Mouse (Mus musculus): ENCODE measurements around the gene Dock9.

DNA sequence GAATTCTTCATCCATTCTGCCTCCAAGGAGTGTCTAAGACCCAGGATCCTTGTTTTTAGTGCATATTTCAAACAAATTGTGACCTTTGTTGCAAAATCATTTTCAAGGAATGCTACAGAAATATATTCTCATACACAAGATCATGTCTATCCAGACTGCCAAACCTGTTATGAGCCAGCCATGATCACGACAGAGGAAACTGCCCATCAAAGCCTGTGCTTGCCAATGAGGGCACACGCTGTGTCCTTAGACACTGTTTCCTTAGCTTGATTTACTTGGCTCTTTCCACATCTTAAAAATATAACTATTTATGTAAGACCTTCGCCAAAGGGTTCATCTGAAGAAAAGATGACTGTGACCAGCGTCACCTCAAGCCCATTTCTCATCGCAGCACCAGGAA is 127.6 kb downstream of the Dock9 start:
- TF ChIP-seq POLR2A (IDR thresholded peaks at IDR 0.05; ENCODE audit: low read depth, low read length) (no peak), CTCF (conservative IDR thresholded peaks at IDR 0.05; ENCODE audit: insufficient read depth, insufficient read length, low read depth, low read length) (no peak)
